Mouse (Mus musculus): ENCODE data around the gene Tcf23.

Tcf23 gene

GRCm38 (mm10) chr5:30968416-30968815 lies at the start of gene Tcf23:
Gene Tcf23 (plus strand): TSS chr5:30968662.
- DNase-seq: no peak

GRCm38 (mm10) chr5:30918691-30919090 lies 49.8 kb upstream of the Tcf23 start:
- DNase-seq: no peak

- no peak for DNase-seq
Measured at GRCm38 (mm10) chr5:30919831-30920614, 48.4 kb upstream of the Tcf23 start.

GRCm38 (mm10) chr5:30920621-30921020 lies 47.8 kb upstream of the Tcf23 start:
- no peak for DNase-seq

GRCm38 (mm10) chr5:30921256-30922033 lies 47.0 kb upstream of the Tcf23 start, which contains the start of gene Khk:
Gene Khk (plus strand): TSS chr5:30921431.
- DNase-seq: peak; percentile 96 to 97

- DNase-seq: no peak
Measured at GRCm38 (mm10) chr5:30922581-30923041, 45.9 kb upstream of the Tcf23 start.

- DNase-seq: no peak
Measured at GRCm38 (mm10) chr5:30923119-30923518, 45.3 kb upstream of the Tcf23 start.

- DNase-seq: no peak
Measured at GRCm38 (mm10) chr5:30924614-30925013, 43.8 kb upstream of the Tcf23 start.

- no peak for DNase-seq
Measured at GRCm38 (mm10) chr5:30925217-30925616, 43.2 kb upstream of the Tcf23 start.

GRCm38 (mm10) chr5:30926073-30926472 lies 42.4 kb upstream of the Tcf23 start:
- DNase-seq: no peak

GRCm38 (mm10) chr5:30927945-30928529 lies 40.4 kb upstream of the Tcf23 start:
- no peak for DNase-seq

- DNase-seq: peak; percentile 81 to 90
Measured at GRCm38 (mm10) chr5:30930121-30930520, 38.3 kb upstream of the Tcf23 start.

- no peak for DNase-seq
Measured at GRCm38 (mm10) chr5:30930846-30931245, 37.6 kb upstream of the Tcf23 start.

GRCm38 (mm10) chr5:30931378-30931777 lies 37.1 kb upstream of the Tcf23 start:
- DNase-seq: no peak

GRCm38 (mm10) chr5:30933705-30934104 lies 34.8 kb upstream of the Tcf23 start:
- DNase-seq: peak in 1 of 2 experiments; percentile 1

GRCm38 (mm10) chr5:30934725-30935461 lies 33.6 kb upstream of the Tcf23 start:
- peak in 1 of 2 experiments; percentile 1 for DNase-seq

GRCm38 (mm10) chr5:30943004-30943403 lies 25.5 kb upstream of the Tcf23 start:
- DNase-seq: no peak

GRCm38 (mm10) chr5:30944344-30944743 lies 24.1 kb upstream of the Tcf23 start:
- DNase-seq: no peak

- peak; percentile 73 to 76 for DNase-seq
Measured at GRCm38 (mm10) chr5:30944956-30945781, 23.3 kb upstream of the Tcf23 start, which contains the start of gene Cgref1. Gene Cgref1 (minus strand): TSS chr5:30945591.

- no peak for DNase-seq
Measured at GRCm38 (mm10) chr5:30948620-30949019, 19.8 kb upstream of the Tcf23 start.

- peak; percentile 74 to 84 for DNase-seq
Measured at GRCm38 (mm10) chr5:30949654-30950326, 18.7 kb upstream of the Tcf23 start.
